Comparison of ENCODE assay signal across 8 mouse cellular contexts in the genomic region with DNA sequence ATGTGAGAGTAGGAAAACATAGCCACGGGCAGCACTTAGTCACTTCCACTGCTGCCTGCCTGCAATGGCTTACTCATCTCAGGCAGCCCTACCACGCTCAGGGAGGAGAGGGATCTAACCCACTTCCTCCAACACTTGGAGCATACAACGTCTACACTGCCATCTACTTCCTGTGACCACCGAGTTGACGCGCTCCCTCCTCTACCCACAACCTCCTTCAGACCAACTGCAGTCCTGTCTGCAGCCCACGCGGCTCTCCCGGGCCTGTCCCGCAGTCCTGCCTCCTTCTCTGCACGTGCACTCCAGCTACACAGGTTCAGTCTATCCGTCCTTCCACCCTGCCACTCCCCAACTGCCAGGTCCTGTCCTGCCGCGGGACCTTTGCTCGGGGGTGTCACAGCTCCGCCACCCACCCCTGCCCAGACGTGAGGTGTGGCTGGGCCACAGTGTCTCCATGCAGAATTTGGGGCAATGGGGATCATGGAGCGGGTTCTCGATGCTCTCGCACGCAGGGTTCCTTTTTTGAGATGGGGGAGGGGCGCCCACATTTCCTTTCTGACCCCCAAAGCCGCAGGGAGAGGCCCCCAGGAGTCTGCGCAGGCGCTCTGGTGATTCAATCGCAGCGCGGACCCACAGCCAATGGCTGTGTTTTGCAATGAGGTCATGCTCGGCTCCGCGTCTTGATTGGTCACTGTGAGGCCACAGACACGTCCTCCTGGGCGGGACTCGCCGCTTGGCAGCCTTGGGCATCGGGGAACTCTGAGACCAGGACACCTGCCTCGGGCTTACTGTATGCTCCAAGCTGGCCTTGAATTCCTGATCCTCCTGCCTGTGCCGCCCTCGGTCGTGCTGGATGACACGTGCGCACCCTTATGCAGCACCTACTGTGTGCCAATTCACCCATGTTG. TPM values are rescaled to one million over a fixed set of nuclear protein-coding genes. Genes with fewer than 3 reads are reported as not detected.
DNase-seq lines count a peak whose midpoint lies in the region; ATAC-seq and TF ChIP-seq lines count a peak whose summit lies in the region.

No protein-coding gene starts in this region.

- 1% methylated on average over 42 of the region's 42 CpGs for WGBS in cerebellum, adult 2 months
- 2% methylated on average over 42 of the region's 42 CpGs for WGBS in forebrain, postnatal 0 days
- WGBS in lung, embryonic 15.5 days: under 1% methylated on average over 42 of the region's 42 CpGs

- no peaks in the 10 kb centered on the region; the same call in 1 of the 2 replicates for H3K79me2 ChIP-seq in MEL (ENCODE audit: control insufficient read depth, insufficient read depth, low read length, poor library complexity)

- H3K4me1 ChIP-seq in MEL (ENCODE audit: control insufficient read depth in 1 of 2, insufficient read depth in 2 of 2, low read length in 2 of 2): peaks cover 0 to 15% of the 10 kb centered on the region in 2 experiments; a peak in 1 of 4 replicates
- H3K4me1 ChIP-seq in cerebellum, adult 2 months (ENCODE audit: control insufficient read depth, insufficient read depth, low read length): peaks cover 15% of the 10 kb centered on the region
- peaks cover 8% of the 10 kb centered on the region; the same call in 1 of the 2 replicates for H3K4me1 ChIP-seq in forebrain, postnatal 0 days (ENCODE audit: insufficient read depth)
- peaks cover 28% of the 10 kb centered on the region for H3K4me1 ChIP-seq in lung, embryonic 15.5 days

- no peaks in the 10 kb centered on the region for H3K9me3 ChIP-seq in MEL (replicated peaks; ENCODE audit: insufficient read depth, low read length)
- H3K9me3 ChIP-seq in forebrain, postnatal 0 days (ENCODE audit: low read length): no peaks in the 10 kb centered on the region
- H3K9me3 ChIP-seq in lung, embryonic 15.5 days: no peaks in the 10 kb centered on the region

- H3K4me2 ChIP-seq in forebrain, postnatal 0 days (ENCODE audit: low read depth): peak overlapping the region; percentile 97
- H3K4me2 ChIP-seq in lung, embryonic 15.5 days: peak overlapping the region; percentile 94

- DNase-seq in MEL (ENCODE audit: low read depth, low spot score): peak; percentile 98
- peak; percentile 96 to 99 for DNase-seq in cerebellum, adult 2 months
- peak; percentile 99 for DNase-seq in forebrain, postnatal 0 days
- DNase-seq in heart, postnatal 4 days: peak; percentile 95
- DNase-seq in layer of hippocampus, adult 8-10 months (ENCODE audit: low spot score in 2 of 2): peak; percentile 97 to 98
- DNase-seq in ovary, adult 18-20 months (ENCODE audit: low spot score): peak; percentile 93
- DNase-seq in thymus, postnatal 0 days (ENCODE audit: low spot score): peak; percentile 97

- TF ChIP-seq POLR2A in MEL (IDR thresholded peaks at IDR 0.05; ENCODE audit: control insufficient read depth in 1 of 2, insufficient read depth in 1 of 2, low read depth in 1 of 2, low read length in 2 of 2, poor library complexity in 1 of 2): peak; percentile 41 to 79
- peak; percentile 26; the same call in 1 of the 2 replicates for TF ChIP-seq POLR2A in cerebellum, adult 2 months (IDR thresholded peaks at IDR 0.05; ENCODE audit: borderline replicate concordance, insufficient read depth, low read length)

- H3K4me3 ChIP-seq in MEL (ENCODE audit: control insufficient read depth in 1 of 2, insufficient read depth in 1 of 2, low read depth in 2 of 2, low read length in 2 of 2): peak overlapping the region; percentile 70
- H3K4me3 ChIP-seq in cerebellum, adult 2 months (replicated peaks; ENCODE audit: insufficient read depth, low read depth, low read length): peak overlapping the region; percentile 66
- peak overlapping the region; percentile 58 for H3K4me3 ChIP-seq in forebrain, postnatal 0 days (ENCODE audit: low read depth, low read length)
- H3K4me3 ChIP-seq in lung, embryonic 15.5 days: peak overlapping the region; percentile 59

- TF ChIP-seq RAD21 in MEL (IDR thresholded peaks at IDR 0.05; ENCODE audit: low read depth, low read length): no peak

- ATAC-seq in forebrain, postnatal 0 days: peak; percentile 92
- ATAC-seq in lung, embryonic 15.5 days (ENCODE audit: borderline replicate concordance, extremely low read depth, low FRiP score, low TSS enrichment): peak; percentile 93

- no peaks in the 10 kb centered on the region for H3K27me3 ChIP-seq in MEL (ENCODE audit: control insufficient read depth in 1 of 2, insufficient read depth in 2 of 2, low read length in 2 of 2)
- no peaks in the 10 kb centered on the region for H3K27me3 ChIP-seq in cerebellum, adult 2 months (ENCODE audit: control insufficient read depth, insufficient read depth, low read length)
- H3K27me3 ChIP-seq in forebrain, postnatal 0 days (ENCODE audit: insufficient read depth, low read length): no peaks in the 10 kb centered on the region; the same call in 1 of the 2 replicates
- peaks cover 42% of the 10 kb centered on the region for H3K27me3 ChIP-seq in lung, embryonic 15.5 days

- peak overlapping the region; percentile 88 for H3K9ac ChIP-seq in MEL (ENCODE audit: control insufficient read depth, low read depth, low read length, poor library complexity, severe bottlenecking)
- peak overlapping the region; percentile 91 for H3K9ac ChIP-seq in forebrain, postnatal 0 days
- peak overlapping the region; percentile 71 for H3K9ac ChIP-seq in lung, embryonic 15.5 days

- no peak for TF ChIP-seq CTCF in MEL (IDR thresholded peaks at IDR 0.05 in 2 of 3, conservative IDR thresholded peaks at IDR 0.05 in 1 of 3; ENCODE audit: control insufficient read depth in 1 of 3, insufficient read depth in 1 of 3, low read depth in 2 of 3, low read length in 3 of 3, poor library complexity in 1 of 3, severe bottlenecking in 1 of 3)
- TF ChIP-seq CTCF in cerebellum, adult 2 months (IDR thresholded peaks at IDR 0.05; ENCODE audit: borderline replicate concordance, insufficient read depth, low read depth, low read length): no peak
- TF ChIP-seq CTCF in forebrain, postnatal 0 days (IDR thresholded peaks at IDR 0.05; ENCODE audit: low read depth): no peak

- peak in 1 of 2 experiments; percentile 12; a peak in 2 of 4 replicates for TF ChIP-seq EP300 in MEL (IDR thresholded peaks at IDR 0.05; ENCODE audit: low read depth in 1 of 2, low read length in 2 of 2)

- 0 out of 4 replicates have a peak, but pooled peaks cover 0 to 2% of the 10 kb centered on the region in 2 experiments for H3K36me3 ChIP-seq in MEL (ENCODE audit: control insufficient read depth in 1 of 2, insufficient read depth in 2 of 2, low read length in 2 of 2)
- H3K36me3 ChIP-seq in forebrain, postnatal 0 days (ENCODE audit: insufficient read depth): no peaks in the 10 kb centered on the region
- H3K36me3 ChIP-seq in lung, embryonic 15.5 days: no peaks in the 10 kb centered on the region

- peak overlapping the region; percentile 89 for H3K27ac ChIP-seq in MEL (ENCODE audit: control insufficient read depth, low read depth, low read length)
- H3K27ac ChIP-seq in cerebellum, adult 2 months (ENCODE audit: insufficient read depth, low read length): peak overlapping the region; percentile 84
- H3K27ac ChIP-seq in forebrain, postnatal 0 days (ENCODE audit: low read depth, low read length): peak overlapping the region; percentile 99
- peak overlapping the region; percentile 78 for H3K27ac ChIP-seq in lung, embryonic 15.5 days

TF ChIP-seq in MEL, 35 proteins besides CTCF, POLR2A, EP300 and RAD21 (continues in another document):
- TF ChIP-seq TCF12 (IDR thresholded peaks at IDR 0.05; ENCODE audit: low read depth, low read length) (peak; percentile 77), POLR2AphosphoS2 (IDR thresholded peaks at IDR 0.05; ENCODE audit: low read length) (peak; percentile 67; the same call in 1 of the 2 replicates), CHD2 (IDR thresholded peaks at IDR 0.05; ENCODE audit: low read length) (peak; percentile 77), SMC3 (IDR thresholded peaks at IDR 0.05; ENCODE audit: low read depth, low read length) (no peak), CHD1 (IDR thresholded peaks at IDR 0.05; ENCODE audit: low read depth, low read length) (no peak)

RNA-seq across cellular contexts. Expression of a gene that starts 4.8 kb away (rescaled TPM):
- total RNA-seq in MEL (2012; rRNA removed): not detected in 2 replicates
- not detected for polyA plus RNA-seq in MEL (2012; ENCODE audit: insufficient read depth in 1 of 2, insufficient read length in 2 of 2, low read depth in 1 of 2, low replicate concordance in 2 of 2, missing spikeins in 1 of 2)
- not detected in 2 replicates for polyA plus RNA-seq in cerebellum, adult 2 months (2012; rRNA removed)
- not detected in 2 replicates for total RNA-seq in forebrain, postnatal 0 days (2014; rRNA removed)
- polyA plus RNA-seq in forebrain, postnatal 0 days (2015; fragmentation: Nextera tagmentation; extraction: Ambion mirVana): 0.13 and 0.16 TPM in 2 replicates
- total RNA-seq in heart, postnatal 4 days (2021): not detected
- not detected for total RNA-seq in layer of hippocampus, adult 8-10 months (2022)
- polyA plus RNA-seq in lung, embryonic 15.5 days (2015; fragmentation: Nextera tagmentation; extraction: Ambion mirVana): not detected in 2 replicates
- polyA plus RNA-seq in thymus, postnatal 0 days (2015; fragmentation: Nextera tagmentation; extraction: Ambion mirVana): not detected in 2 replicates

RNA-seq across cellular contexts. Expression of a gene that starts 31.1 kb away (rescaled TPM):
- 37.2 and 51.6 TPM in 2 replicates for total RNA-seq in MEL (2012; rRNA removed)
- 100 to 1,000 TPM in 1 of 2 experiments, 10 to 100 TPM in 1; 80.9 to 324 TPM for polyA plus RNA-seq in MEL (2012; ENCODE audit: insufficient read depth in 1 of 2, insufficient read length in 2 of 2, low read depth in 1 of 2, low replicate concordance in 2 of 2, missing spikeins in 1 of 2)
- 478 and 518 TPM in 2 replicates for polyA plus RNA-seq in cerebellum, adult 2 months (2012; rRNA removed)
- total RNA-seq in forebrain, postnatal 0 days (2014; rRNA removed): 568 and 711 TPM in 2 replicates
- 196 and 250 TPM in 2 replicates for polyA plus RNA-seq in forebrain, postnatal 0 days (2015; fragmentation: Nextera tagmentation; extraction: Ambion mirVana)
- total RNA-seq in heart, postnatal 4 days (2021): 100 to 1,000 TPM; 140 to 141 TPM
- 100 to 1,000 TPM; 605 to 694 (median 657) TPM for total RNA-seq in layer of hippocampus, adult 8-10 months (2022)
- 73.4 and 77.9 TPM in 2 replicates for polyA plus RNA-seq in lung, embryonic 15.5 days (2015; fragmentation: Nextera tagmentation; extraction: Ambion mirVana)
- 24.2 and 29.9 TPM in 2 replicates for polyA plus RNA-seq in thymus, postnatal 0 days (2015; fragmentation: Nextera tagmentation; extraction: Ambion mirVana)

RNA-seq across cellular contexts. Expression of a gene that starts 46.8 kb away (rescaled TPM):
- total RNA-seq in MEL (2012; rRNA removed): 0.62 and 0.65 TPM in 2 replicates
- polyA plus RNA-seq in MEL (2012; ENCODE audit: insufficient read depth in 1 of 2, insufficient read length in 2 of 2, low read depth in 1 of 2, low replicate concordance in 2 of 2, missing spikeins in 1 of 2): 1 to 10 TPM in 1 of 2 experiments, not detected in 1; 3.1 TPM
- 7.2 and 7.8 TPM in 2 replicates for polyA plus RNA-seq in cerebellum, adult 2 months (2012; rRNA removed)
- 0.33 TPM in 1 of 2 replicates, not detected in the other for total RNA-seq in forebrain, postnatal 0 days (2014; rRNA removed)
- polyA plus RNA-seq in forebrain, postnatal 0 days (2015; fragmentation: Nextera tagmentation; extraction: Ambion mirVana): 0.29 and 0.40 TPM in 2 replicates
- total RNA-seq in heart, postnatal 4 days (2021): under 1 TPM; 0.54 to 0.71 TPM
- 1 to 10 TPM in 3 of 4 experiments, under 1 TPM in 1; 0.71 to 5.3 (median 3.7) TPM for total RNA-seq in layer of hippocampus, adult 8-10 months (2022)
- 2.4 and 4.5 TPM in 2 replicates for polyA plus RNA-seq in lung, embryonic 15.5 days (2015; fragmentation: Nextera tagmentation; extraction: Ambion mirVana)
- polyA plus RNA-seq in thymus, postnatal 0 days (2015; fragmentation: Nextera tagmentation; extraction: Ambion mirVana): 0.98 and 1.7 TPM in 2 replicates

Comparison
In these comparisons a context has a peak if more than half of its experiments do, and no peak if none do; other contexts are left out.
1. Peak in every context shown above with its lines: DNase-seq, ATAC-seq, H3K4me3 ChIP-seq and H3K27ac ChIP-seq.